ENCODE assay signal across 11 mouse cellular contexts in genomic region chr13:113602882-113603342, GRCm38 (mm10). TPM values are rescaled to one million over a fixed set of nuclear protein-coding genes. Genes with fewer than 3 reads are reported as not detected.
A peak's percentile ranks its signal among the peaks of the same experiment; 100 is the strongest.
DNase-seq lines count a peak whose midpoint lies in the region; ATAC-seq and TF ChIP-seq lines count a peak whose summit lies in the region.
"Had no signal": no experiment of that assay in that cellular context is flagged by ENCODE, and none has a peak within 500 bp of the region (broad histone marks: within the 10 kb centered on the region; RNA-seq: fewer than 3 reads in every experiment).

No protein-coding gene starts in this region.

- no peak overlapping the region for H3K9ac ChIP-seq in heart, adult 2 months (ENCODE audit: low read depth, low read length)
- H3K9ac ChIP-seq in heart, embryonic 12.5 days, result no peak overlapping the region
- H3K9ac ChIP-seq in kidney, embryonic 14.5 days (ENCODE audit: low read depth, low read length), result no peak overlapping the region
- no peak overlapping the region for H3K9ac ChIP-seq in stomach, embryonic 15.5 days
- H3K9ac ChIP-seq: embryonic facial prominence, embryonic 12.5 days had no signal

- peaks cover 16% of the 10 kb centered on the region for H3K79me2 ChIP-seq in heart, adult 2 months (replicated peaks; ENCODE audit: control insufficient read depth, insufficient read depth, low read length)

- TF ChIP-seq CTCF in heart, adult 2 months (IDR thresholded peaks at IDR 0.05), result no peak

- H3K27me3 ChIP-seq in heart, adult 2 months (ENCODE audit: control insufficient read depth, insufficient read depth, low read length), result no peaks in the 10 kb centered on the region
- H3K27me3 ChIP-seq in heart, embryonic 12.5 days (replicated peaks), result no peaks in the 10 kb centered on the region
- H3K27me3 ChIP-seq in kidney, embryonic 14.5 days (ENCODE audit: control insufficient read depth, insufficient read depth, low read length), result no peaks in the 10 kb centered on the region
- H3K27me3 ChIP-seq in stomach, embryonic 15.5 days (replicated peaks), result no peaks in the 10 kb centered on the region
- H3K27me3 ChIP-seq: embryonic facial prominence, embryonic 12.5 days had no signal

- intact Hi-C loops in heart, adult 2 months (cut with DNase I), result no loop called here

- no peak for TF ChIP-seq EP300 in heart, adult 2 months (IDR thresholded peaks at IDR 0.05; ENCODE audit: insufficient read depth, low read depth, low read length)

- no peak overlapping the region for H3K4me2 ChIP-seq in heart, embryonic 12.5 days
- no peak overlapping the region for H3K4me2 ChIP-seq in kidney, embryonic 14.5 days (replicated peaks; ENCODE audit: low read depth, low read length)
- H3K4me2 ChIP-seq in stomach, embryonic 15.5 days, result peak overlapping the region; percentile 40; the same call in 1 of the 2 replicates
- H3K4me2 ChIP-seq: embryonic facial prominence, embryonic 12.5 days had no signal

- TF ChIP-seq POLR2A in heart, adult 2 months (IDR thresholded peaks at IDR 0.05; ENCODE audit: insufficient read depth, low read depth, low read length), result no peak

- H3K9me3 ChIP-seq in heart, embryonic 12.5 days (replicated peaks), result no peaks in the 10 kb centered on the region
- H3K9me3 ChIP-seq in kidney, embryonic 14.5 days (ENCODE audit: control insufficient read depth, low read length), result no peaks in the 10 kb centered on the region
- H3K9me3 ChIP-seq in stomach, embryonic 15.5 days, result no peaks in the 10 kb centered on the region
- H3K9me3 ChIP-seq: embryonic facial prominence, embryonic 12.5 days had no signal

- 54% methylated on average over 17 of the region's 17 CpGs for WGBS in heart, adult 2 months
- 78% methylated on average over 17 of the region's 17 CpGs for WGBS in heart, embryonic 12.5 days
- 79% methylated on average over 17 of the region's 17 CpGs for WGBS in kidney, embryonic 14.5 days
- 70% methylated on average over 17 of the region's 17 CpGs for WGBS in stomach, embryonic 15.5 days

- DNase-seq in heart, adult 2 months, result peak; percentile 69 to 75
- peak; percentile 38 for DNase-seq in testis, postnatal 10 days (ENCODE audit: low spot score)
- no peak for DNase-seq in testis, postnatal 14 days (ENCODE audit: low spot score)
- no peak for DNase-seq in frontal cortex, postnatal 10 days (ENCODE audit: low spot score in 2 of 2)
- DNase-seq in embryo, embryonic 10.5 days (ENCODE audit: low spot score), result no peak
- DNase-seq: adrenal gland, postnatal 10 days had no signal

- peaks cover 24% of the 10 kb centered on the region for H3K4me1 ChIP-seq in heart, adult 2 months (ENCODE audit: control insufficient read depth, insufficient read depth, low read length)
- H3K4me1 ChIP-seq in heart, embryonic 12.5 days (replicated peaks), result peaks cover 75% of the 10 kb centered on the region
- H3K4me1 ChIP-seq in kidney, embryonic 14.5 days (ENCODE audit: control insufficient read depth, insufficient read depth, low read length), result peaks cover 11% of the 10 kb centered on the region
- H3K4me1 ChIP-seq in stomach, embryonic 15.5 days, result peaks cover 47% of the 10 kb centered on the region

- ATAC-seq in heart, embryonic 12.5 days (ENCODE audit: insufficient number of reproducible peaks, low FRiP score), result no peak
- peak; percentile 45; the same call in 1 of the 2 replicates for ATAC-seq in kidney, embryonic 14.5 days (ENCODE audit: low FRiP score, low TSS enrichment)
- peak; percentile 85 for ATAC-seq in stomach, embryonic 15.5 days (ENCODE audit: insufficient read depth, low FRiP score, low read depth)

- no peak overlapping the region for H3K4me3 ChIP-seq in heart, adult 2 months
- H3K4me3 ChIP-seq in heart, embryonic 12.5 days, result no peak overlapping the region
- H3K4me3 ChIP-seq in kidney, embryonic 14.5 days (ENCODE audit: low read length), result no peak overlapping the region
- peak overlapping the region; percentile 18; the same call in 1 of the 2 replicates for H3K4me3 ChIP-seq in stomach, embryonic 15.5 days (replicated peaks)
- H3K4me3 ChIP-seq: embryonic facial prominence, embryonic 12.5 days had no signal

- no peaks in the 10 kb centered on the region; the same call in 1 of the 2 replicates for H3K36me3 ChIP-seq in heart, adult 2 months (ENCODE audit: control insufficient read depth, insufficient read depth, low read length)
- H3K36me3 ChIP-seq in heart, embryonic 12.5 days, result peaks cover 6% of the 10 kb centered on the region; the same call in 1 of the 2 replicates
- H3K36me3 ChIP-seq in kidney, embryonic 14.5 days (ENCODE audit: control insufficient read depth, insufficient read depth, low read length), result peaks cover 3% of the 10 kb centered on the region; the same call in 1 of the 2 replicates
- H3K36me3 ChIP-seq in stomach, embryonic 15.5 days, result 0 out of 2 replicates have a peak, but pooled peaks cover 3% of the 10 kb centered on the region

- peak overlapping the region; percentile 75 for H3K27ac ChIP-seq in heart, adult 2 months
- H3K27ac ChIP-seq in heart, embryonic 12.5 days (ENCODE audit: poor library complexity, severe bottlenecking), result no peak overlapping the region
- H3K27ac ChIP-seq in kidney, embryonic 14.5 days (ENCODE audit: low read depth, low read length), result no peak overlapping the region; the same call in 1 of the 2 replicates
- H3K27ac ChIP-seq in stomach, embryonic 15.5 days, result peak overlapping the region; percentile 82
- H3K27ac ChIP-seq: embryonic facial prominence, embryonic 12.5 days; macrophage had no signal

RNA-seq across cellular contexts. Expression of gene Snx18, which starts 15.5 kb away (rescaled TPM):
- 10 to 100 TPM; 18.0 to 20.4 TPM for total RNA-seq in heart, adult 2 months (2021)
- polyA plus RNA-seq in heart, adult 2 months (2012; rRNA removed), result 8.3 and 14.8 TPM in 2 replicates
- 29.6 and 31.6 TPM in 2 replicates for polyA plus RNA-seq in heart, embryonic 12.5 days (2016; fragmentation: Nextera tagmentation; extraction: Ambion mirVana)
- 39.4 and 51.2 TPM in 2 replicates for polyA plus RNA-seq in kidney, embryonic 14.5 days (2014; fragmentation: Nextera tagmentation; extraction: Ambion mirVana)
- polyA plus RNA-seq in stomach, embryonic 15.5 days (2015; fragmentation: Nextera tagmentation; extraction: Ambion mirVana), result 22.9 and 24.5 TPM in 2 replicates

Comparison
In these comparisons a context has a peak if more than half of its experiments do, and no peak if none do; other contexts are left out.
1. DNase-seq: peak in heart, adult 2 months (2 of 2) and testis, postnatal 10 days (single experiment); none in testis, postnatal 14 days (single experiment), frontal cortex, postnatal 10 days (0 of 2) and embryo, embryonic 10.5 days (single experiment).
2. H3K27ac ChIP-seq: peak in heart, adult 2 months (single experiment) and stomach, embryonic 15.5 days (single experiment); none in heart, embryonic 12.5 days (single experiment) and kidney, embryonic 14.5 days (single experiment).